Mouse (Mus musculus) T-helper 2 cell (primary cell): ENCODE measurements at regions not wholly inside any gene's neighbourhood (a gene's known extent, or its start where the extent isn't known, plus 50 kb on each side); places are given as distances from the start of the nearest gene placed in this dataset.

ENCODE experiments used
- in situ Hi-C: fragments of 300-600 bp; cut with MboI, MseI; formaldehyde crosslinking; loops from one replicate; pipeline ENCODE4 v1.15.1; 2025; ENCODE audit warnings: high pct_unique_total_duplicates

DNA sequence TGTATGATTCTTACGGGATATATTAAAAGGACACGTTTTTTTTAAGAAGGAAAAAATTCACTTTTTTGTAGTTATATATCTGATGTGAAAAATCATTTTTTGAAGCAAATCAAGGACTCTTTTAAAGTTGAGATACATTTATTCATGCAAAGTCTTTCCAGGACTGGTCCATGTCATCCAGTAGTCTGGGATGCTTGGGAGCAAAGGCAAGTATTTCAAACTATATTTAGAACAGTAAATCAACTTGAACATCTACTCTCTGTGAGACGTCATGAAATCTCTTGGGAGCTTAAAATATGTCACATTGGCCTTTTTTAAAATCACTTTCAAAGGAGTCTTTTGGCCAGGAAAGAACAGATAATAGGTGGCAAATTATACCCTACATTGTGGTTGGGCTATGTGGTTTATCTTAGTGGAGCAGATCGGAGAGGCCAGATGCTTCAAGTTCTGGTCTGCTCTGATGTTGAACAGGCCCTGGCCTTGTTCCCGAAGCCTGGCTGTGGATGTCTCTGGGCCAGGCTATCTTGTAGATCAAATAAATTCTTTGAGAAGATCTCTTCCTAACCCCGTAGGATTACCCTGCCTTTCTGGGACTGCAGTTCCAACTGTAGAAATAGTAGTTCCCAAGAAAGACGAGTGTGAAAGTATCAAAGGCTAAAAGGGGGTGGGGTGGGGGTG is 936.8 kb upstream of the Lcorl start:
- in situ Hi-C loops: no loop called here

- in situ Hi-C loops: no loop called here
Measured at GRCm38 (mm10) chr5:46791051-46791450, 933.6 kb upstream of the Lcorl start.

GRCm38 (mm10) chr5:46790536-46790935 is 933.1 kb upstream of the Lcorl start:
- in situ Hi-C loops: no loop called here

DNA sequence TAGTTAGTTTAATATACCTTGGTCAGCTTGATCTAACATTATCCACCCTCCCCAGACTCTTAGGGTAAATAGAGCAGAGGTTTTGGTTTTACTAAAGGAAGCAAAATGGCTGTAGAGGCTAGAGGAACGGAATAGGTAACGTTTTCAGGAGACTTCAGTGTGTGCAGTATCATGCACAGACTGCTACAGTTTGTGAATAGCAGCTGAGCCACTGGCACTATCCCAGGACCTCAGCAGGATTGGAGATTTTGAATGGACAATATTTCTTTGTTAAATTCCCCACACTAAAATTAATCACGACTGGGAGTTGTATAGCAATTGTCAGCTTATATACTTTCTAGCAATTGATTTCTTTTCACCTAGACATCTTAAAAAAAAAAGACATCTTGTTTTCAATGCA is 929.7 kb upstream of the Lcorl start:
- in situ Hi-C loops: no loop called here

- in situ Hi-C loops: loop anchor here (25.0 kb wide), 1 partner anchor 1031 kb away; no protein-coding TSS in a partner anchor
Measured at GRCm38 (mm10) chr5:46756094-46756493, 898.7 kb upstream of the Lcorl start.

DNA sequence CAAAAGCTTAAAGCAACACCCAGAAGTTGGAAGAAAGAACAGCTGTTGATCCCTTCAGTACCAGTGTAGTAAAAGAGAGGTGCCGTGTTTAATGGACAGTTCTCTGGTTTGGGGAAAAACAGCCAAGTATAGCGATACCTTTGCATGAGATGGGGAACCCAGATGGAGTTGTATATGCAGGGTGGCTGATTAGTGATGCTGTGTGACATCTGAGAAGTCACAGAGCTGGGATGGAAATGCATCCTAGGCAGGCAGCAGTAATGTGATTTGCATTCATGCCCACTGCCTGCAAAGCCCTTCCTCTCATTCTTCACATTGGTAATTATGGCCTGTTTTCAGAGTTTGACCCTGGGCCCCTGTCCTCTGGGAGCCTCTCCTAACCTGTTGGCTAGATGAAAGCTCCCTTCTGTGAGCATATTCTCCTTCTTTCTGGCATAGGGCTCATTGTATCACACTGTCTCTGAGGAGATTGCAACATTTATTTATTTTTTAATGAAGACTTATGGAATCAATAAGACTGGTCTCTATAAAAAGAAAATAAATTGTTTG is 882.7 kb upstream of the Lcorl start:
- in situ Hi-C loops: no loop called here

GRCm38 (mm10) chr5:46732510-46732909 is 875.1 kb upstream of the Lcorl start:
- in situ Hi-C loops: no loop called here

- in situ Hi-C loops: no loop called here
Measured at GRCm38 (mm10) chr5:46732025-46732424, 874.6 kb upstream of the Lcorl start.

- in situ Hi-C loops: no loop called here
Measured at GRCm38 (mm10) chr5:46731297-46731696, 873.9 kb upstream of the Lcorl start.

DNA sequence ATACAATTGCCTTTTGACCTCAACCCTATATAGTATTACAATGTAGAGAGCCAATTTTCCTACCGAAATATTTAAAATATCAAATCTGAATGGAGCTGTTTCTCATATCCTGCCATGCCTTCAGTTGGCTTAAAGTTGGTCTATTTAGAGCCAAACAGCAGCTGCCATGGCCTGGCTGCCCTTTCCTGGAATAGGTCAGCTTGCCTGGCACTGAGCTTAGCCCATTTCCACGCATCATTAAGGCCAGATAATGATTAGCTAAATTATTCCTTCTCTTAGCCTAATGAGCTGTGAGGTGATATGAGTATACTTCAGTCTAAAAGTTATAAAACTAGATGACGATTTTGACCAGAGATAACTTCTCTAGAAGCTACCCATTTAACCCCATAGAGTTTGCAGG is 852.2 kb upstream of the Lcorl start:
- in situ Hi-C loops: no loop called here

DNA sequence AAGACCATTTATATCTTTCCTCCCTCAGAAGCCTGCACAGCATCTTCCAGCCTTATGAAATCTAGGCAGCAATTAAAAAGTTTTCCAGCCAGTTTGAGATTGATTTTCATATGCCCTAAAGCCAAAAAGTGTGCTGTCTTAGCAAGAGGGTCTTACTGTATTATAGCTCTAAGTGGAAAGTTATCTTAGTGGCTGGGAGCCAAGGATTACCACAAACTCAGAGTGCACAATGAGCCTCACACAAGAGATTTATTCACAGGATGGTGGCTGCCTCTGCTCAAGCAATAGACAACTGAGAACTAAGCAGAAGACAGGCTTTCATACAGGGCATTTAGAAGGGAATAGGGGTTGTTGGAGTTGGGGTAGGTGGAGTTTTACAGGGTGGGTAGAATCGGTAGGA is 850.4 kb upstream of the Lcorl start:
- in situ Hi-C loops: no loop called here

GRCm38 (mm10) chr5:46707021-46707420 is 849.6 kb upstream of the Lcorl start:
- in situ Hi-C loops: no loop called here

- in situ Hi-C loops: no loop called here
Measured at GRCm38 (mm10) chr5:46678007-46678406, 820.6 kb upstream of the Lcorl start.

DNA sequence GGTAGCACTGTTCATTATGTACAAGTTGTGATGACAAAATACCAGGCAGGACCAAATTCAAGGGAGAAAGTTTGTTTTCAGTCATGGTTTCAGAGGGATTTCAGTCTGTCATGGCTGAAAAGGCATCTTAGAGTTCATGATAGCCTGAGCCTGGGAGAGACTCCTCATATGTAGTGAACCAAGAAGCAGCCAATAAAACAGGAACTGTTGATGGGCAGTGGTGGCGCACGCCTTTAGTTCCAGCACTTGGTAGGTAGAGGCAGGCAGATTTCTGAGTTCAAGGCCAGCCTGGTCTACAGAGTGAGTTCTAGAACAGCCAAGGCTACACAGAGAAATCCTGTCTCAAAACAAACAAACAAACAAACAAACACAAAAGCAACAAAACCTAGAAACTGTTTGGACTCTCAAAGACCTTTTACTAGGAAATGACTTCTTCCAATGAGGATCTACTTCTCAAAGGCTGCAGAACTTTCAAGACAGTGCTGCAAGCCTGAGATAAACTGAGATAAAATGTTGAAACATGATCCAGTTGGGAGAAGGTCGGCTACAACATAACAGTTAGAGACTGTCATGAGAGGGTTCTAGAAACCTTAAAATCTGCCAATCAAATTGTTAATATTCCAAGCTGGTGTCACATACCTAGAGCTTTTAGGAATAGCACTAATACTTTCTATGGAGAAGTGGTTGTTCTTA is 817.5 kb upstream of the Lcorl start:
- in situ Hi-C loops: no loop called here

DNA sequence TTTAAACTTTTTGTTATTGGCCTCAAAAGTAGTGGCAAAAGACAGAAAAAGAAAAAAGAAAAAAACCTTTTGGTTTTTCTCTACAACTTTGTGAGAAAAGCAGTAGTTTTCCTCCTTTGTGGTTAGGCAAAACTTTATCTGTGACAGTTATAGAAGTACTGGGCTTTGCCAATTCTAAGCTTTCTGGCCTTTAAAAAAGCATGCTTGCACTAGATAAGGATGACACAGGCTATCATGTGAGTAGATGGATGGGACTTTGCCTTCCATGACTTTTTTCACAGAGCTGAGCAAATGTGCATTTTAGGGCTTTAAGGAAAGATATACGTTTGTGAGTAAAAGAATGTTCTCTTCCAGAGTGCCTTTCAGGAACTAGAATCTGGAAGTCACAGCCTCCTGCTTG is 816.0 kb upstream of the Lcorl start:
- in situ Hi-C loops: no loop called here

- in situ Hi-C loops: no loop called here
Measured at GRCm38 (mm10) chr5:46670484-46670883, 813.1 kb upstream of the Lcorl start.

DNA sequence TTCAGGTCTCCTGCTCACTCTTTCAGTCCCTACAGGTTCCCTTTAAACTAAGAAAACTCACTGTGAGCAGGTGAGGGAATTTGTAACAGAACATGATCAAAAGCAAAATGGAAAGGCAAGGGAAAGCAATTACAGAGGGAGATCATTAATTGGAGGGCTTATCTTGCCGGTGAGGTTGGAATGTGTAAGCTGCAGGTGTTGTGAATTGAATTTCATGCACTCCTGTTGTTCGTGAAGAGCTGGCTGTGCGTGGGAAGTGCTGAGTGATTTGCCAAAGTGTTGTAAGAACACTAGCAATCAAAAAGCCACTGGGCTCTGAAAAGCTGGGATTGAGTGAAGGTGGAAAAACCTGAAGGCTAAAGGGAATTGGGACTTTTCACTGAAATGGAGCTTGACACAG is 808.8 kb upstream of the Lcorl start:
- in situ Hi-C loops: no loop called here

- in situ Hi-C loops: no loop called here
Measured at GRCm38 (mm10) chr5:46657065-46657464, 799.6 kb upstream of the Lcorl start.

GRCm38 (mm10) chr5:46654189-46654588 is 796.8 kb upstream of the Lcorl start:
- in situ Hi-C loops: no loop called here

- in situ Hi-C loops: loop anchor here (10.0 kb wide), 1 partner anchor 322 kb away; no protein-coding TSS in a partner anchor
Measured at GRCm38 (mm10) chr5:46643009-46643408, 785.6 kb upstream of the Lcorl start.

DNA sequence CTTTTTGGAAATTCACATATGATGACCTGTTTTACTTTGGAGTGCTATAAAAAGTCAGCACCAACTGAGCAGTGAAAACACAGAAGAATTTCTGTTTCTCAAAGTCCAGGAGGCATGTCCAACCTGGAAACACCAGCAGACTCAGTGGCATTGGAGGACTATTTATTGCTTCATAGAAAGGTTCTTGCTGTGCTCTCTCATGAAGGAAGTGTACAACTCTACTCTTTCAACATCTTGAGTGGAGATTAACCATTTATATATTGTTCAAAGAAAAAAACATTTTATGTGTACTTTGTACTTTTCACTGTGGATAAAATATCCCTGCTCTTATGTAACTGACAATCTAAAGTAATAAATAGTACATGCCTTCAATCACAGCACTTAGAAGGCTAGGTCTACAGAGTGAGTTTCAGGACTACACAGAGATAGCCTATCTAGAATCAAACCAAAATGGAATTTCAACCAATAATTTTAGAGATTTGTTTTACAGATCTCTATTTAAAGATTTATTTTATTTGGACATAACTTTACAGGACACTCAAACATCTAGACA is 777.8 kb upstream of the Lcorl start:
- in situ Hi-C loops: no loop called here
